Mouse (Mus musculus): ENCODE data around the gene Napepld. TPM values are rescaled to one million over a fixed set of nuclear protein-coding genes. Genes with fewer than 3 reads are reported as not detected.
A peak's percentile ranks its signal among the peaks of the same experiment; 100 is the strongest.

Gene Napepld
- polyA plus RNA-seq, 1 experiment from 2014 or later: 3.9 TPM

- Histone ChIP-seq H3K9me3 (ENCODE audit: control insufficient read depth, low read length) (no peaks in the 10 kb centered on the region), H3K4me1 (replicated peaks; ENCODE audit: control insufficient read depth, insufficient read depth, low read length) (0 out of 2 replicates have a peak, but pooled peaks cover 2% of the 10 kb centered on the region), H3K9ac (ENCODE audit: low read depth, low read length) (no peak overlapping the region), H3K27ac (ENCODE audit: low read depth, low read length) (no peak overlapping the region; the same call in 1 of the 2 replicates), H3K36me3 (ENCODE audit: control insufficient read depth, insufficient read depth, low read length) (peaks cover 3% of the 10 kb centered on the region; the same call in 1 of the 2 replicates), H3K4me3 (ENCODE audit: low read depth, low read length) (no peak overlapping the region), H3K4me2 (no peak overlapping the region), H3K27me3 (replicated peaks; ENCODE audit: control insufficient read depth, insufficient read depth, low read length) (no peaks in the 10 kb centered on the region)
- WGBS: 59% methylated on average over 8 of the region's 8 CpGs
- ATAC-seq (replicated peaks; ENCODE audit: low FRiP score): no peak
- DNase-seq (ENCODE audit: low spot score): no peak
Measured at GRCm38 (mm10) chr5:21667191-21668137, 33.7 kb downstream of the Napepld start.

DNA sequence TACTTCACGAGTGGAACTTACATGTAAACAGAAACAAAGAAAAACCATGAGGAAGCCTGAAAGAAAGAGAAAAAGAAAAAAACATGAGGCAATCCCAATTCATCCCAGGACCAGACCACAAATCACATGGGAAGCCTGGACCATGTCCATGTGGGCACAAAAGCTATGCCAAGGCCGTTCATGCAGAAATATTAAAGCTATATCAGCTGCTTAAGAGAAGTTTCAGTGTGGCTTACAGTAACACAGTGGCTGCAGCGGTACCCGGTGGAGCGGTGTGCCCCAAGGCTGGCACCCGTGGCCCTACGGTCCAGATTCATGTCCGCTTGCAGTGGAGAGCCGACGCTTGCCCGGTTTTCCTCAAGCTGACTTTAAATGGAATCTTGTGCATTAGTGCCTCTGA is 38.1 kb downstream of the Napepld start:
- no peaks in the 10 kb centered on the region for H3K9me3 ChIP-seq (ENCODE audit: control insufficient read depth, low read length)
- no peak overlapping the region for H3K4me3 ChIP-seq (ENCODE audit: low read depth, low read length)
- H3K9ac ChIP-seq (ENCODE audit: low read depth, low read length): no peak overlapping the region
- H3K36me3 ChIP-seq (ENCODE audit: control insufficient read depth, insufficient read depth, low read length): peaks cover 7% of the 10 kb centered on the region; the same call in 1 of the 2 replicates
- no peak overlapping the region for H3K27ac ChIP-seq (ENCODE audit: low read depth, low read length)
- ATAC-seq (replicated peaks; ENCODE audit: low FRiP score): no peak
- no peaks in the 10 kb centered on the region for H3K27me3 ChIP-seq (replicated peaks; ENCODE audit: control insufficient read depth, insufficient read depth, low read length)
- H3K4me1 ChIP-seq (replicated peaks; ENCODE audit: control insufficient read depth, insufficient read depth, low read length): 0 out of 2 replicates have a peak, but pooled peaks cover 2% of the 10 kb centered on the region
- WGBS: 94% methylated on average over 11 of the region's 11 CpGs
- no peak for DNase-seq (ENCODE audit: low spot score)
- H3K4me2 ChIP-seq: no peak overlapping the region

DNA sequence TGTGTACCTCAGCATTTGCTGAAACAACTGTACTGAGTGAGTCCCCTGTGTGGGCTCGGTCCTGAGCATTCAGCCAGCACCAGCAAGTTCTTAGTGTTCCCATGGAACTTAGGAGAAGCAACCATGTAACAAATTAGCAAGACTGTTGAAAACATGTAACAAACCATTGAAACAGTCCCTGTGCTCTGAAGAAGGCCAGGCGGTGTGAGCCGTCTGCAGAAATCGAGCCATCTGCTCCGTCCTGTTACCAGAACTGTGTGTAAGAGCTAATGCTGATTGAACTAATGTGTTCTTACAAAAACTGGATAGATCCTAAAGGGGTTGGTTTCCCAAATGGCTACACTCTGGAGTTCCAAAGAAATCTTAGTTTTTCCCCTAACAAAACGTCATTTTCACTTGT is 40.3 kb downstream of the Napepld start:
- Histone ChIP-seq H3K4me3 (ENCODE audit: low read depth, low read length) (no peak overlapping the region), H3K9ac (ENCODE audit: low read depth, low read length) (no peak overlapping the region), H3K4me2 (no peak overlapping the region), H3K4me1 (replicated peaks; ENCODE audit: control insufficient read depth, insufficient read depth, low read length) (no peaks in the 10 kb centered on the region), H3K9me3 (ENCODE audit: control insufficient read depth, low read length) (no peaks in the 10 kb centered on the region), H3K36me3 (ENCODE audit: control insufficient read depth, insufficient read depth, low read length) (peaks cover 10% of the 10 kb centered on the region; the same call in 1 of the 2 replicates), H3K27ac (ENCODE audit: low read depth, low read length) (no peak overlapping the region), H3K27me3 (replicated peaks; ENCODE audit: control insufficient read depth, insufficient read depth, low read length) (no peaks in the 10 kb centered on the region)
- ATAC-seq (replicated peaks; ENCODE audit: low FRiP score) (no peak), DNase-seq (ENCODE audit: low spot score) (no peak)
- 92% methylated on average over 6 of the region's 6 CpGs for WGBS

- WGBS: 45% methylated on average over 11 of the region's 11 CpGs
- Histone ChIP-seq H3K27me3 (replicated peaks; ENCODE audit: control insufficient read depth, insufficient read depth, low read length) (no peaks in the 10 kb centered on the region), H3K9me3 (ENCODE audit: control insufficient read depth, low read length) (no peaks in the 10 kb centered on the region), H3K27ac (ENCODE audit: low read depth, low read length) (no peak overlapping the region), H3K4me3 (ENCODE audit: low read depth, low read length) (no peak overlapping the region), H3K4me2 (no peak overlapping the region), H3K4me1 (replicated peaks; ENCODE audit: control insufficient read depth, insufficient read depth, low read length) (no peaks in the 10 kb centered on the region), H3K9ac (ENCODE audit: low read depth, low read length) (no peak overlapping the region), H3K36me3 (ENCODE audit: control insufficient read depth, insufficient read depth, low read length) (peaks cover 15% of the 10 kb centered on the region; the same call in 1 of the 2 replicates)
- peak; percentile 68 for ATAC-seq (replicated peaks; ENCODE audit: low FRiP score)
- DNase-seq (ENCODE audit: low spot score): peak; percentile 58
Measured at GRCm38 (mm10) chr5:21658623-21659395, 42.4 kb downstream of the Napepld start.

DNA sequence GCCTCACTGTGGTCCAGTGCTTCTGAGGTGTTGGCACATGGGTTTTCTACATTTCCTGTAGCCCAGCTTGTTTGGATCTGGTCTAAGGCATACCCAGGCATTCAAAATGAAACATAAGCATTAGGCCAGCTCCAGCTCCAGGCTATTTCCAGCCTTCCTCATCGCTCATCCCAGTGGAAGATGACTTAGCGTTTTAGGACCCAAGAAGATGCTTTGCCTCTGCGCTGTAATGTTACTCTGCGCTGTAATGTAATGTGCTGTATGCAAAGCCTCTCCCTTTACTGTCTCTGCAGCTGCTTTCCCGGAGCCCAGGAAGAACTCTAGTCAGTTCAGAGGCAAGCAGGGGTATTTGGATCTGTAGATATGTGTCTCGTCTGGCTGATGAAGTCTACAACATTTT is 43.2 kb downstream of the Napepld start:
- Histone ChIP-seq H3K4me2 (no peak overlapping the region), H3K27me3 (replicated peaks; ENCODE audit: control insufficient read depth, insufficient read depth, low read length) (no peaks in the 10 kb centered on the region), H3K9me3 (ENCODE audit: control insufficient read depth, low read length) (no peaks in the 10 kb centered on the region), H3K36me3 (ENCODE audit: control insufficient read depth, insufficient read depth, low read length) (peaks cover 13% of the 10 kb centered on the region; the same call in 1 of the 2 replicates), H3K4me3 (ENCODE audit: low read depth, low read length) (no peak overlapping the region), H3K27ac (ENCODE audit: low read depth, low read length) (no peak overlapping the region), H3K9ac (ENCODE audit: low read depth, low read length) (no peak overlapping the region), H3K4me1 (replicated peaks; ENCODE audit: control insufficient read depth, insufficient read depth, low read length) (no peaks in the 10 kb centered on the region)
- DNase-seq (ENCODE audit: low spot score) (no peak), ATAC-seq (replicated peaks; ENCODE audit: low FRiP score) (no peak)
- WGBS: 94% methylated on average over 6 of the region's 6 CpGs

GRCm38 (mm10) chr5:21656912-21657311 is 44.3 kb downstream of the Napepld start:
- peaks cover 15% of the 10 kb centered on the region; the same call in 1 of the 2 replicates for H3K36me3 ChIP-seq (ENCODE audit: control insufficient read depth, insufficient read depth, low read length)
- H3K9ac ChIP-seq (ENCODE audit: low read depth, low read length): no peak overlapping the region
- no peak overlapping the region for H3K4me2 ChIP-seq
- WGBS: 85% methylated on average over 9 of the region's 9 CpGs
- H3K9me3 ChIP-seq (ENCODE audit: control insufficient read depth, low read length): no peaks in the 10 kb centered on the region
- DNase-seq (ENCODE audit: low spot score): no peak
- no peaks in the 10 kb centered on the region for H3K4me1 ChIP-seq (replicated peaks; ENCODE audit: control insufficient read depth, insufficient read depth, low read length)
- no peak overlapping the region for H3K27ac ChIP-seq (ENCODE audit: low read depth, low read length)
- H3K27me3 ChIP-seq (replicated peaks; ENCODE audit: control insufficient read depth, insufficient read depth, low read length): no peaks in the 10 kb centered on the region
- no peak overlapping the region for H3K4me3 ChIP-seq (ENCODE audit: low read depth, low read length)
- ATAC-seq (replicated peaks; ENCODE audit: low FRiP score): no peak

DNA sequence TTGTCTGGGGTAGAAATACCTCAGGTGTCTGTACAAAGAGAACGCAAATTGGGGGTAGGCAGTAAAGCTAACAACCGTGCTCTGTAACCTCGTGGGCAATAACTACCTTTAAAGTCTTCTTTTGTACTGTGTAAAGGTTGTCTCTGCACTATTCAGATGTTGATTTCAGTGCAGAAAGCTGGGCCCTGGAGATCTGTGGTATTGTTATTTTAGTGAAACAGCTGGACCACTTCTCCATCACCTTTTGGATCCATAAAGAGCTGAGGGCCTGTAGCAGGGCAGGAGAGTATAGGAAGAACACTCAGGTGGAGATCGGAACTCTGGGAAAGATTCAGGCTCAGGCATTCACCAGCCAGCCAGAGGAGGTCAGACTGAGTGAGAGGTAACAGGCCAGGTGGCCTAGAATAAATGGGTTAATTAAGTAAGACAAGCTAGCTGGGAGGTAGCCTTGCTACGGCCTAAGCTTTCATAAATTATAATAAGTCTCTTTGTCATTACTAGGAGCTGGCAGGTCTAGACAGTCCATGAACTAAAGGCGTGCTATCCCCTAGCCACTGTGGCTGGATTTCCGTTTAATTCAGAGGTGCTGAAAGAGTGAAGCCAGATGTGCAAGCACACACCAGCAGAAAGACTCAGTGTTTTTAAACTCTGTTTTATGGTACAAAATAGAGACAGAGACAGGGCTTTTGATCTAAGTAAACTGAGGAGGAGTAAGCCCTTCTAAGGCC is 49.1 kb downstream of the Napepld start:
- no peak for ATAC-seq (replicated peaks; ENCODE audit: low FRiP score)
- 88% methylated on average over 7 of the region's 7 CpGs for WGBS
- Histone ChIP-seq H3K27ac (ENCODE audit: low read depth, low read length) (no peak overlapping the region), H3K27me3 (replicated peaks; ENCODE audit: control insufficient read depth, insufficient read depth, low read length) (no peaks in the 10 kb centered on the region), H3K9ac (ENCODE audit: low read depth, low read length) (no peak overlapping the region), H3K9me3 (ENCODE audit: control insufficient read depth, low read length) (no peaks in the 10 kb centered on the region), H3K4me1 (replicated peaks; ENCODE audit: control insufficient read depth, insufficient read depth, low read length) (0 out of 2 replicates have a peak, but pooled peaks cover under 1% of the 10 kb centered on the region), H3K4me3 (ENCODE audit: low read depth, low read length) (no peak overlapping the region), H3K36me3 (ENCODE audit: control insufficient read depth, insufficient read depth, low read length) (peaks cover 20% of the 10 kb centered on the region), H3K4me2 (no peak overlapping the region)
- DNase-seq (ENCODE audit: low spot score): no peak

- ATAC-seq (replicated peaks; ENCODE audit: low FRiP score): no peak
- no peak overlapping the region for H3K4me3 ChIP-seq (ENCODE audit: low read depth, low read length)
- peaks cover 7% of the 10 kb centered on the region; the same call in 1 of the 2 replicates for H3K4me1 ChIP-seq (replicated peaks; ENCODE audit: control insufficient read depth, insufficient read depth, low read length)
- no peaks in the 10 kb centered on the region for H3K27me3 ChIP-seq (replicated peaks; ENCODE audit: control insufficient read depth, insufficient read depth, low read length)
- DNase-seq (ENCODE audit: low spot score): no peak
- no peak overlapping the region for H3K27ac ChIP-seq (ENCODE audit: low read depth, low read length)
- H3K4me2 ChIP-seq: no peak overlapping the region
- peaks cover 20% of the 10 kb centered on the region for H3K36me3 ChIP-seq (ENCODE audit: control insufficient read depth, insufficient read depth, low read length)
- WGBS: 75% methylated on average over 2 of the region's 2 CpGs
- no peaks in the 10 kb centered on the region for H3K9me3 ChIP-seq (ENCODE audit: control insufficient read depth, low read length)
- no peak overlapping the region for H3K9ac ChIP-seq (ENCODE audit: low read depth, low read length)
Measured at GRCm38 (mm10) chr5:21650736-21651135, 50.5 kb downstream of the Napepld start.

Measured in liver, embryonic 11.5 days (tissue).